Mouse (Mus musculus): ENCODE measurements around the gene Kctd19. TPM values are rescaled to one million over a fixed set of nuclear protein-coding genes. Genes with fewer than 3 reads are reported as not detected.

Gene Kctd19
- total RNA-seq (2018; cell fraction: chromatin; rRNA removed) = 1 to 10 TPM in 2 of 26 experiments, under 1 TPM in 5, not detected in 19; 0.35 to 2.1 (median 0.61) TPM
- total RNA-seq (2018; cell fraction: cytosol; rRNA removed) = under 1 TPM in 1 of 26 experiments, not detected in 25; 0.03 TPM
- under 1 TPM in 8 of 26 experiments, not detected in 18; 0.16 to 0.53 (median 0.25) TPM for total RNA-seq (2018; cell fraction: nucleus; rRNA removed)
- polyA plus RNA-seq (2018) = not detected in 3 replicates

DNA sequence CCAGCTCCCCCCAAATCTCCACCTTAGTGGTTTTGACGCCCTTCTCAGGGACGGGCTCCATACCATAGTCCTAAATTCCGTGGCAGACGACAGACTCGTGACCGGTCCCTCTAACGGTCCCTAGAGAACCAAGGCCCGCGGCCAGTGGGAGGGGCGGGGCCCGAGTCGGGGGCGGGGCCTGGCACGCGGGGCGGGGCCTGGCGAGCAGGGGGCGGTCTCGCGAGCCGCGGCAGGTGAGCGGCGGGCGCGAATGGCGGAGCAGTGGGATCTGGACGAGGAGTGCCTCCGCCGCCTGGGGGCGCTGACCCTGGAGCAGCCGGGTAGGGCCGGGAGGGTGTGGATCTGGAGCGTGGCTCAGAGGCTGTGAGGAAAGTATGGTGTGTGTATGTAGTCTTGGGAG is at the start of gene Kctd19, which contains the start of gene Lrrc36:
Kctd19 (minus strand) TSS at position 112 of the 400 bp plus-strand sequence.
Lrrc36 (plus strand) TSS at position 181 of the 400 bp plus-strand sequence.
- no peak within 1 kb of the TSS for H3K27ac ChIP-seq
- H3K4me3 ChIP-seq (ENCODE audit: inconsistent target) = no peak within 1 kb of the TSS
- WGBS (ENCODE audit: missing documents) = 2% methylated on average over 34 of the region's 34 CpGs
- no peaks in the 10 kb centered on the region for H3K36me3 ChIP-seq (ENCODE audit: inconsistent target)
- no peaks in the 10 kb centered on the region for H3K79me2 ChIP-seq (ENCODE audit: inconsistent target)

DNA sequence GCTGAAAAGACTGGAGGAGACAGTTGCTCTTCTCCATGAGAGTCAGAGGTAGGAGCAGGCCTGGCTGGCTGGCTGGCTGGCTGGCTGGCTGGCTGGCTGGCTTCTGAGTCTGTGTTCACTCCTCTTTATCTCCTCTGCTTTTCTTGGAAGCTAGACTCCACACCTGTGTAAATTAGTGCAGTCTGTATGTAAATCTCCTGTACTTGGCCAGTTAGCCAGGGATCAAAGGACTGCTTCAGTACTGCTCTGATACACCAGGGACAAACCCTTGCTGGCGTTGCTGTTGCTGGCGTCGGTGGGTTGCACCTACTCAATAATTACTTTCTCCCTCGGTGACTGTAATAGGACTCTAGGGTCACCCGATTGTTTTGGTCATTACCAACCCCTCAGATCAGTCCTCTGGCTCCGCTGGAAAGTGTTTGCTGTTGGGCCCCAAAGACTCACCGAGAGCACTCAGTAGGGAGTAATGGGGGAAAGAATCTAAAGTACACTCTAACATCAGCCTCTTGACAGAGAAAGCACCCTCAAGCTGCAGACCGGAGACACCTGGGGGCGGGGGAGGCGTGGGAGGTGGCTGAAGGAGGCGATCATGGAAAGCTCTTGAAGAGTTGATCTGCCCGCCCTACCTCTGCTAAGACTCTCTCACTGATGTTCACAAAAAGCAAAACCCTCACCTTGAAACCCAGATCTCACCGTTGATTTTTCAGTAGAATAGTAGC is 47.9 kb upstream of the Kctd19 start:
- no peak overlapping the region for H3K4me3 ChIP-seq (ENCODE audit: inconsistent target)
- WGBS (ENCODE audit: missing documents) = 93% methylated on average over 13 of the region's 13 CpGs

DNA sequence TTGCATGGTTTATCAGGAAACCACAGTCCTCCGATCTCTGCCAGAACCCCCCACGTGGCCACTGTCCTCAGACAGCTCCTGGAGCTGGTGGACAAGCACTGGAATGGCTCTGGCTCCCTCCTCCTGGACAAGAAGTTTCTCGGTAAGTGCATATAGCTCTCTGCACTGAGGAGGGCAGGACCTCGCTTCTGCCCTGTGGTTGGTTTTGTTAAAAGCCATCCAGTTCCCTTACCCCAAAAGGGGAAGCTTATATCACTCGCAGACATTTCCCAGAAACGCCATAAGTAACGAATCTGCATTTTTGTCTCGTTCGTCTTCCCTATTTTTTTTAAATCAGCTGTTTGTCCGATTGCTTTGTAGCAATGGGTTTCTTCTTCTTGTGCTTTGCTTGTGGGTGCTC is 41.9 kb upstream of the Kctd19 start:
- Histone ChIP-seq H3K27ac (peak overlapping the region; percentile 69), H3K79me2 (ENCODE audit: inconsistent target) (no peaks in the 10 kb centered on the region), H3K36me3 (ENCODE audit: inconsistent target) (no peaks in the 10 kb centered on the region), H3K4me3 (ENCODE audit: inconsistent target) (peak overlapping the region; percentile 21)
- WGBS (ENCODE audit: missing documents) = 1% methylated on average over 10 of the region's 10 CpGs

More for the DNA sequence above, 47.9 kb upstream of the Kctd19 start:
- Histone ChIP-seq H3K79me2 (ENCODE audit: inconsistent target) (no peaks in the 10 kb centered on the region), H3K36me3 (ENCODE audit: inconsistent target) (no peaks in the 10 kb centered on the region), H3K27ac (no peak overlapping the region)

DNA sequence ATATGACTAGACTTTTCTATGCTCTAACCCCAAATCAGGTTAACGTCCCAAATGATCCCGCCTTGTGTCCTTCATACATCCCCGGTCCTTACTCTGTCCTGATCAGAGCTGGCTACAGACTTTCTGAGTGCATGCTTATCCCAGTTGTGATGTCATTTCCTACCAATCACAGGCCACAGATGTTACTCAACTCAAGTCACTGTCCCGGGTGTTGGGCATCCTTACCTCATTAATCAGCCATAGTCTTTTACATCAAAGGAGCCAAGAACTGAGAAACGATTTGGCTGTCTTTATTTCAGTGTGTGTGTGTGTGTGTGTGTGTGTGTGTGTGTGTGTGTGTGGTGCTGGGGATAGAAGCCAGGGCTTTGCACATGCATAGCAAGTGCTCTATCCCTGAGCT is 40.8 kb upstream of the Kctd19 start:
- H3K36me3 ChIP-seq (ENCODE audit: inconsistent target) = no peaks in the 10 kb centered on the region

DNA sequence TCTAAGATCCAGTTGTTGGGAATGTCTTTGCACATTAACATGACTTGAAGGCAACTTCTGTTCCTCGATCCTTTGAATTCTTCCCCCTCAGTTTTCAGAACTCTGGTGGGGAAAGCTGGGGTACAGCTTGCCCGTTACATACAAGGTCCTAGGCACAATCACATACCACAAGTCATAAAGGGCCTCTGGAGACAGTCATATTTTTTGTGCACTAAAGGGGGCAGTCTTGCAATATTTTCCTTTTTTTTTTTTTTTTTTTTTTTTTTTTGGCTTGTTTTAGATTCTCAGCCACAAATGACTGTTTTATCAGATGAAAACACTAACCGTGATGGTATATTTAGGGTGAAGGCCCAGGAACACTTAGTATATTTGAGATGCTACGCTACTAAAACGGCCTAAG is 40.0 kb upstream of the Kctd19 start:
- no peak overlapping the region for H3K4me3 ChIP-seq (ENCODE audit: inconsistent target)
- no peak overlapping the region for H3K27ac ChIP-seq
- 13% methylated on average over 5 of the region's 5 CpGs for WGBS (ENCODE audit: missing documents)
- no peaks in the 10 kb centered on the region for H3K36me3 ChIP-seq (ENCODE audit: inconsistent target)
- no peaks in the 10 kb centered on the region for H3K79me2 ChIP-seq (ENCODE audit: inconsistent target)

More for the DNA sequence above, 40.8 kb upstream of the Kctd19 start:
- 66% methylated on average over 4 of the region's 5 CpGs for WGBS (ENCODE audit: missing documents)
- H3K4me3 ChIP-seq (ENCODE audit: inconsistent target) = no peak overlapping the region
- H3K27ac ChIP-seq = no peak overlapping the region
- no peaks in the 10 kb centered on the region for H3K79me2 ChIP-seq (ENCODE audit: inconsistent target)

DNA sequence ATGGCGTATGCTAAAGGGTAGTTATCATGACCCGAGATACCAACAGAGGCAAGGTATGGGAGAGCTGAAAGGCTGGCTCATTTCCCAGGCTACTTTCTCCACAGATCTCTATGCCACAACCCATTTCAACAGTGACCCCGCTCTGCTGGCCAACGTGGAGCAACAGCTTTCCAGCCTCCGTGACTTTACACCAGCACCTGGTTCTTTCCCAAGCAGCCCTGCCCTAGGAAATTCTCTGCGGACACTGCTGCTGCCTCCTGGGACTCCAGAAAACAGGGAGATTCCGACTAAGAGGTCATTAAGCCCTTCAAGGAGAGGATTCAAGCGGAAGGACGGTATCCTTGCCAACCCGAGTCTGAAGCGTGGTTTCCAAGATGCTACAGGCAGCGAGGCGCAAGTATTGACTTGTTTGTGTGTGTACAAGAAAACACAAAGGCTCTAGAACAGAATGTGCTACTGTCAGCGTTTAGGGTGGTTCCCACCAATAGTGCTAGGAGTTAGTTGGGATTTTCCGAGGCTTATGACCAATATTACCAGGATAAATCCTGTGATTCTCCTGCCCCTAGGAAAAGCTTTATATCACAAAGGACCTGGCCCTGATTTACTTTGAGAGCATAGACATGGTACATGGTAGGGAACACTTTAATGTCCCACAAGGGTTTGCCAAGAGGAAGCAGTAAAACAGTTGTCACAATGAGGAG is 38.8 kb upstream of the Kctd19 start:
- no peak overlapping the region for H3K4me3 ChIP-seq (ENCODE audit: inconsistent target)
- H3K27ac ChIP-seq = no peak overlapping the region
- H3K79me2 ChIP-seq (ENCODE audit: inconsistent target) = no peaks in the 10 kb centered on the region
- 83% methylated on average over 15 of the region's 15 CpGs for WGBS (ENCODE audit: missing documents)
- no peaks in the 10 kb centered on the region for H3K36me3 ChIP-seq (ENCODE audit: inconsistent target)

DNA sequence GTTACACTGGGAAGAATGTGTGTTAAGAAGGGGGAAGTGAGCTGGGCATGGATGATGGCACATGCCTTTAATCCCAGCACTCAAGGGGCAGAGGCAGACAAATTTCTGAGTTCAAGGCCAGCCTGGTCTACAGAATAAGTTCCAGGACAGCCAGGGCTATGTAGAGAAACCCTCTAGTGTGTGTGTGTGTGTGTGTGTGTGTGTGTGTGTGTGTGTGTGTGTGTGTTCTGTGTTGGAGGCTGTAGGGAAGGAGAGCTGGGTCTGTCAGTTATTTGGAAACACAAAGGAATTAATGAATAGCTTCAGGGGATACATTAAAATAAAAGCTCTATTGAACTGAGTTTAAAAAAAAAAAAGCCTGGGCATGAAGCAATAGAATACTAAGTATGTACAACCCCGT is 37.7 kb upstream of the Kctd19 start:
- H3K79me2 ChIP-seq (ENCODE audit: inconsistent target) = no peaks in the 10 kb centered on the region
- 43% methylated on average over 1 of the region's 1 CpGs for WGBS (ENCODE audit: missing documents)

DNA sequence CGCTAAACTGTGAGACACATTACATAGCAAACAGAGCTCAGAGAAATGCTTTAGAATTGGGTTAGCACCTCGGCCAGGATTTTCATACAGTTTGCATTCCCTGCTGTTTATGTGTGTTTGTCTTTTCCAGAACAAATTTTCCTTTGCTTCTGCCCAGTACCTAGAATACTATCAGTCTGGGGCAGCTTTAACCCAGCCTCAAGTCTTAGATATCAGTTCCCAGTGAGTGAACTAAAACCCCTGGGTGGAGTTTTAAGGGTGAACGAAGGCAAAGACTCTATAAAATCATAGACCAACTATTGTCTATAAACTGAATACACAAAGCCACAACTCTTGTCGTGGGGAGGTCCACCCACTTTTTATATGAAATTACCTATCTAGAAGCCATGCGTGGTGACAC is 35.3 kb upstream of the Kctd19 start:
- H3K79me2 ChIP-seq (ENCODE audit: inconsistent target) = no peaks in the 10 kb centered on the region
- H3K36me3 ChIP-seq (ENCODE audit: inconsistent target) = no peaks in the 10 kb centered on the region
- no peak overlapping the region for H3K27ac ChIP-seq
- WGBS (ENCODE audit: missing documents) = 90% methylated on average over 5 of the region's 5 CpGs
- H3K4me3 ChIP-seq (ENCODE audit: inconsistent target) = no peak overlapping the region

More for the DNA sequence above, 37.7 kb upstream of the Kctd19 start:
- no peaks in the 10 kb centered on the region for H3K36me3 ChIP-seq (ENCODE audit: inconsistent target)
- H3K27ac ChIP-seq = no peak overlapping the region
- H3K4me3 ChIP-seq (ENCODE audit: inconsistent target) = no peak overlapping the region

DNA sequence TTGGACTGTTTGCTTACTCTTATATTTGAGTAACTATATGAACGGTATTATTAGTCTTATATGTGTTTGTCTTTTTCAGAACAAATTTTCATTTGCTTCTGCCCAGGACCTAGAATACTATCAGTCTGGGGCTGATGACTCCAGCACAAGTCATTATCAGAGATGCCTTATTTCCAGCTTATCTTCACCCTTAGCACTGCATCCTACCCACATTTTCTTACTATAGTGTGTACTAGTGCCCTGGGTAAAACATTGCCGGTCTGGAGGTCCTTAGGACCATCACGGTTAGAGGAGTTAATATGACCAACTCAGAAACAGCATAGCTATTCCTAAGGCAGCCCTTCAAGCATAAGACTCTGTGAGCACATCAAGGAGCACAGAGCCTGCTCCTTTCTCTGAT is 34.9 kb upstream of the Kctd19 start:
- WGBS (ENCODE audit: missing documents) = 100% methylated on average over 2 of the region's 3 CpGs
- Histone ChIP-seq H3K79me2 (ENCODE audit: inconsistent target) (no peaks in the 10 kb centered on the region), H3K36me3 (ENCODE audit: inconsistent target) (no peaks in the 10 kb centered on the region), H3K27ac (no peak overlapping the region), H3K4me3 (ENCODE audit: inconsistent target) (no peak overlapping the region)

DNA sequence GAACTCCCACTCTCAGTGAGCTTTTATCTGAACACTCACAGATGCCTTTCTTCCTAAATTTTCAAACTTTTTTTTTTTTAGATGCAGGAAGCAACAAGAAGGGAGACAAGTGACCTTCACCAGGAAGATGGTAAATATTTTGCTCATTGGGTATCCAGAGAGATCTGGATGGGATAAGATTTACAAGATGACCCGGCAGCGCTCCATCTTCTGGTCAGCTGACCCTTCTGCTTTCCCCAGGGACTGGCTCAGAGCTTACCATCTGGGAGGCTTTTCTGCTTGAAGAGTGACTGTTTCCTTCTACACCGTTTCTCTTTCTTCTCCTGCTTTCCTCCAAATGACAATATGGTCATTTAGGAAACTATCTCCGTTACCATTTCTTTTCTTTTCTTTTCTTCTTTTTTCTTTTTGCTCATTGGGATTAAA is 32.8 kb upstream of the Kctd19 start:
- H3K27ac ChIP-seq = no peak overlapping the region
- H3K4me3 ChIP-seq (ENCODE audit: inconsistent target) = no peak overlapping the region
- no peaks in the 10 kb centered on the region for H3K79me2 ChIP-seq (ENCODE audit: inconsistent target)
- 77% methylated on average over 4 of the region's 4 CpGs for WGBS (ENCODE audit: missing documents)
- no peaks in the 10 kb centered on the region for H3K36me3 ChIP-seq (ENCODE audit: inconsistent target)

DNA sequence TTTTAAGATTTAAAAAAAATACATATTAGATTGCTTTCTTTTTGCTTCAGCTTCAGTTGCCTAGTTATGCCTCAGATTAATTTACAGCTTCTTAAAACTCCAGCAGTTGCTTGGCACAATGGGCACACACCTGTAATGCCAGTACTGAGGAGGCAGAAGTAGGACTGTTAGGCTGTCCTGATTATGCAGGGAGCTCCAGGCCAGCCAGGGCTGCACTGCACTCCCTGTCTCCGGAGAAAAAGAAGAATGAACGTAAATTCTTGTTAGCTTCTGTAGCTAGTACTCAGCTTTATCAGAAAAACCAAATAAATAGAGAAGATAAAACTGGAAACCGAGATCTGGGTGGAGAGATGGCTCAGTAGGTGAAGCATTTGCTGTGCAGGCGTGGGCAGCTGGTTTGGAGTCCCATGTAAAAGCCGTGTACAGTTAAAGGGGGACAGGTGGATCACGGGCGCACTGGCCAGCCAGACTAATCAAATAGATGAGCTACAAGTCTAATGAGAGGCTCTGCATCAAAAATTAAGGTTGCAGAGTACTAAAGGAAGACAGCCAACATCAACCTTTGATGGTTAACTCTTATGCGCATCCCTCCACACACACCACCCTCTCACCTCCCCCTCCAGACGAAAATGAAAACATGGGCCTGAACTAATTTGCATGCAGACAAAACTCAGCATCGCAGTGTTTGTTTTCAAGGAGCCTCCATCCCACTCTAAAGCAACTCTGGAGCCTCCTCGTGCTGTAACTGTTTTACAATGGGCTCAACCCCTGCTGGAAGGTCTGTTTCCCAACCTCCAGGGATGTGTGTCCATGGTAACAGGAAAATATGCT is 32.2 kb upstream of the Kctd19 start:
- WGBS (ENCODE audit: missing documents) = 86% methylated on average over 11 of the region's 11 CpGs
- H3K79me2 ChIP-seq (ENCODE audit: inconsistent target) = no peaks in the 10 kb centered on the region
- no peaks in the 10 kb centered on the region for H3K36me3 ChIP-seq (ENCODE audit: inconsistent target)
- H3K4me3 ChIP-seq (ENCODE audit: inconsistent target) = no peak overlapping the region
- H3K27ac ChIP-seq = no peak overlapping the region

DNA sequence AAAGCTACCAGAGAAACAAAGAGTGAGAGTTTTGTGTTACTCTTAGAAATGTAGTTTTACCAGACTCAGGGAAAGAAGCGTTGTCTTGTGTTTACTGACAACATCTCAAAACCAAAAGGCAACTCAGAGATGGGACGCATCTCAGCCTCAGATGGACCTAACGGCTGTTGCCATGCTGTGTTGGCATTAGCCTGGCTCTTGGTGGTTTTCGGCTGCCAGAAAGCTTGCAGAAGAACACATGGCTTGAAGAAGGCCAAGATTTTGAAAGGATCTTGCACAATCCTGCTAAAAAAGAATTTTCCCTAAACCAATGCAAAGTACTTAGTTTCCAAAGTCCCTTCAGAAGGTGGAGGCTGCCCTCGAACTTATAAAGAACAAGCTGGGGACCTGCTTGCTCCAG is 29.4 kb upstream of the Kctd19 start:
- 84% methylated on average over 5 of the region's 5 CpGs for WGBS (ENCODE audit: missing documents)
- Histone ChIP-seq H3K4me3 (ENCODE audit: inconsistent target) (no peak overlapping the region), H3K36me3 (ENCODE audit: inconsistent target) (no peaks in the 10 kb centered on the region), H3K79me2 (ENCODE audit: inconsistent target) (no peaks in the 10 kb centered on the region), H3K27ac (no peak overlapping the region)

DNA sequence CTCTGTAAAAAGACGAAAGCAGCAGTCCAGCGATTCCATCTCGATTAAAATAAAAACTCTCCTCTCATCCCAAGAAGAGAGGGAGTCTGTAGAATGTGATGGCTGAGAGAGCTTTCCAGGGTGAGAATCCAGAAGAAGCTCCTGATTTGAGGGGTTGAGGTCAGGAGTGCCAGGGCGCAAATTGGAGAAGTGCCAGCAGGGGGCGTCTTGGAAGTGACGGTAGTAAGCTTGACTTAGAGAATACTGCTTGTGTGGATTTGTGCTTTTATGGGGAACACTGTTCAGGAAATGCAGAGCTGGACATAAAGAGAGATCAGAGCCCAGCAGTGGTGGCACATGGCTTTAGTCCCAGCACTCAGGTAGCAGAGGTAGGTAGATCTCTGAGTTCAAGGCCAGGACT is 28.1 kb upstream of the Kctd19 start:
- H3K36me3 ChIP-seq (ENCODE audit: inconsistent target) = no peaks in the 10 kb centered on the region
- no peak overlapping the region for H3K27ac ChIP-seq
- 16% methylated on average over 6 of the region's 6 CpGs for WGBS (ENCODE audit: missing documents)
- no peaks in the 10 kb centered on the region for H3K79me2 ChIP-seq (ENCODE audit: inconsistent target)
- no peak overlapping the region for H3K4me3 ChIP-seq (ENCODE audit: inconsistent target)

DNA sequence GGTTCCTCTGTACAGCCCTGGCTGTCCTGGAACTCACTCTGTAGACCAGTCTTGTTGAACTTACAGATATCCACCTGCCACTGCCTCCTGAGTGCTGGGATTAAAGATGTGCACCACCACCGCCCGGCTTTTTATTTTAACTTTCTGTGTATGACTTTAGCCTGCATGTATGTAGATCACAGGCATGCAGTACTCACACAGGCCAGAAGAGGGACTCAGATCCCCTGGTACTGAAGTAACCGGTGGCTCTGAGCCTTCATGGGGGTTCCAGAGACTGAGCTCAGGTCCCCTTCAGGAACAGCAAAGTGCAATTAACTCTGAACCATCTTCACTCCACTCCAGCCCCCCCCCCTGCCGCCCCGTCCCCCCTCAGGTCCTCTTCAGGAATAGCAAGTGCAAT is 25.6 kb upstream of the Kctd19 start:
- WGBS (ENCODE audit: missing documents) = 80% methylated on average over 5 of the region's 5 CpGs
- Histone ChIP-seq H3K36me3 (ENCODE audit: inconsistent target) (no peaks in the 10 kb centered on the region), H3K4me3 (ENCODE audit: inconsistent target) (no peak overlapping the region), H3K79me2 (ENCODE audit: inconsistent target) (no peaks in the 10 kb centered on the region), H3K27ac (no peak overlapping the region)
